Mouse (Mus musculus) heart, embryonic 13.5 days (tissue): ENCODE data around the gene A4gnt. TPM values are rescaled to one million over a fixed set of nuclear protein-coding genes. Genes with fewer than 3 reads are reported as not detected.

Source experiments
- ATAC-seq: fragments of 200-750 bp; cut with Nextera tagmentation; 2 replicates; pipeline ENCODE4 v1.8.0; 2017; ENCODE audit warnings: moderate TSS enrichment; ENCODE audit not compliant: insufficient number of reproducible peaks, low FRiP score, low TSS enrichment; ENCODE audit errors: extremely low read depth
- H3K27ac ChIP-seq: fragments of 300-500 bp; sonication (generic); replicated peaks from 2 replicates; pipeline ENCODE4 v1.5.1; 2015; ENCODE audit warnings: moderate library complexity, mild to moderate bottlenecking, inconsistent platforms
- H3K27me3 ChIP-seq: fragments of 300-500 bp; sonication (generic); replicated peaks from 2 replicates; pipeline ENCODE4 v1.6.1; 2015; ENCODE audit warnings: mild to moderate bottlenecking, inconsistent platforms
- H3K36me3 ChIP-seq: fragments of 300-500 bp; sonication (generic); 2 replicates; pipeline ENCODE4 v1.6.1; 2015; ENCODE audit warnings: mild to moderate bottlenecking, inconsistent platforms
- H3K4me1 ChIP-seq: fragments of 300-500 bp; sonication (generic); 2 replicates; pipeline ENCODE4 v1.6.1; 2015; ENCODE audit warnings: inconsistent platforms
- H3K4me2 ChIP-seq: fragments of 300-500 bp; sonication (generic); 2 replicates; pipeline ENCODE4 v1.6.1; 2015; ENCODE audit warnings: inconsistent platforms, mild to moderate bottlenecking, moderate library complexity
- H3K4me3 ChIP-seq: fragments of 300-500 bp; sonication (generic); 2 replicates; pipeline ENCODE4 v1.5.1; 2015; ENCODE audit warnings: moderate library complexity, mild to moderate bottlenecking, inconsistent platforms
- H3K9ac ChIP-seq: fragments of 300-500 bp; sonication (generic); 2 replicates; pipeline ENCODE4 v1.6.1; 2015; ENCODE audit warnings: inconsistent platforms, mild to moderate bottlenecking, moderate library complexity
- H3K9me3 ChIP-seq: fragments of 300-500 bp; sonication (generic); 2 replicates; pipeline ENCODE4 v1.6.1; 2016; ENCODE audit warnings: inconsistent platforms
- WGBS: fragments of 180-500 bp; shearing (Covaris S2); methylation state at CpG from one replicate; pipeline ENCODE4 v1.1.7; 2015; ENCODE audit warnings: mixed read lengths; 5-methylcytosine and 5-hydroxymethylcytosine counted together
- polyA plus RNA-seq: library from polyadenylated mRNA; unstranded; fragments of >200 nt; fragmentation: Nextera tagmentation; extraction: Ambion mirVana; gene quantifications from 2 replicates; pipeline ENCODE4 v1.2.1, GENCODE M21; 2015

A4gnt gene
- polyA plus RNA-seq, 1 experiment from 2014 or later: not detected

DNA sequence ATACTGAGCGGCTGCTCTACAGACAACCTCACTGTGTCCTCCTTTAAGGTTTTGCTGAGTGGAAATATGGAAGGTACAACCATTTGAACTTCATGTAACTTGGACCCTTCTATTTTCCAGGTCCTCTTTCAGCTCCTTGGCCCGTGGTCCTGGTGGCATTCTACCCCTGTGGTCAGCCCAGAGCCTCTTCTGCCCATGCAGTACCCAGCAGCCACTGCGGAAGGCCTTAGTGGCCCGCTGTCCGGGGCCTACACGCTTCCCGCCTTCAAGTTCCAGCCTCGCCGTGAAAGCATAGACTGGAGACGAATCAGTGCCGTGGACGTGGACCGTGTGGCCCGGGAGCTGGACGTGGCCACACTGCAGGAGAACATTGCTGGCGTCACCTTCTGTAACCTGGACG, 24.9 kb downstream of the A4gnt start:
- Histone ChIP-seq H3K4me3 (no peak overlapping the region), H3K27me3 (no peaks in the 10 kb centered on the region), H3K9me3 (no peaks in the 10 kb centered on the region), H3K4me2 (no peak overlapping the region), H3K9ac (no peak overlapping the region), H3K27ac (no peak overlapping the region), H3K4me1 (peaks cover 16% of the 10 kb centered on the region), H3K36me3 (peaks cover 93% of the 10 kb centered on the region)
- no peak for ATAC-seq
- 87% methylated on average over 17 of the region's 17 CpGs for WGBS

DNA sequence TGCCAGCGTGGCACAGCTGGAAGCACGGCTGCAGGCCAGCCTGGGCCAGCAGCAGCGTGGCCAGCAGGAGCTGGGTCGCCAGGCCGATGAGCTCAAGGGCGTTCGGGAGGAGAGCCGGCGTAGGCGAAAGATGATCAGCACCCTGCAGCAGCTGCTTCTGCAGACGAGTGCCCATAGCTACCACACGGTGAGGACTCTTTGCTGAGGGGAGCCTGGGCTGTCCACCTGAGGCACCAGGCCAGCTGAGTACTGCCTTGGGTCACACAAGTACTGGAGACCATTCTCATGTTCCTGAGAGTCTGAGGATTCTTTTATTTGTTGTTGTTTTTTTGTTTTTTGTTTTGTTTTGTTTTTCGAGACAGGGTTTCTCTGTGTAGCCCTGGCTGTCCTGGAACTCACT, 25.4 kb downstream of the A4gnt start:
- WGBS: 94% methylated on average over 13 of the region's 13 CpGs
- ATAC-seq: no peak
- Histone ChIP-seq H3K27me3 (no peaks in the 10 kb centered on the region), H3K4me3 (no peak overlapping the region), H3K27ac (no peak overlapping the region), H3K36me3 (peaks cover 93% of the 10 kb centered on the region), H3K4me1 (peaks cover 11% of the 10 kb centered on the region; the same call in 1 of the 2 replicates), H3K4me2 (no peak overlapping the region), H3K9ac (no peak overlapping the region), H3K9me3 (no peaks in the 10 kb centered on the region)

DNA sequence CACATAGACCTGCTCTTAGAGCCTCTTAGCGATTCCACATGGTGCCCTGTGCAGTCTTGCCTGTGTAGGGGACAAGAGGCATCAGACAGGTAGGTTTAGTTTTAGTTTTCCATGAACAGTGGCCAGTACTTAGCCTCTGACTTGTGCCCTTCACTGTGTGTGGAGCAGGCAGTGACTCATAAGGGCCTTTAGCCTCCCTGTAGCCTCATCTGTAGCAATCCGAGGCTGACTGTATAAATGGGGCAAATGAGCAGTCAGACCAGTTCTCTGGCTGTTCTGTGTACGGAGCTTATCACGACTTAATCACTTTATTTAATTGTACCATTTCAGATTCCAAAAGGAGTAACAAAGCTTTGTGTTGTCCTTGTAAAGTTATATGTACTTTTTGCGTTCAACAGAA, 27.7 kb downstream of the A4gnt start:
- Histone ChIP-seq H3K4me3 (no peak overlapping the region), H3K27ac (no peak overlapping the region), H3K4me2 (no peak overlapping the region), H3K9ac (no peak overlapping the region), H3K36me3 (peaks cover 88% of the 10 kb centered on the region), H3K4me1 (peaks cover 3% of the 10 kb centered on the region; the same call in 1 of the 2 replicates), H3K27me3 (no peaks in the 10 kb centered on the region), H3K9me3 (no peaks in the 10 kb centered on the region)
- no peak for ATAC-seq
- WGBS: 83% methylated on average over 5 of the region's 5 CpGs

DNA sequence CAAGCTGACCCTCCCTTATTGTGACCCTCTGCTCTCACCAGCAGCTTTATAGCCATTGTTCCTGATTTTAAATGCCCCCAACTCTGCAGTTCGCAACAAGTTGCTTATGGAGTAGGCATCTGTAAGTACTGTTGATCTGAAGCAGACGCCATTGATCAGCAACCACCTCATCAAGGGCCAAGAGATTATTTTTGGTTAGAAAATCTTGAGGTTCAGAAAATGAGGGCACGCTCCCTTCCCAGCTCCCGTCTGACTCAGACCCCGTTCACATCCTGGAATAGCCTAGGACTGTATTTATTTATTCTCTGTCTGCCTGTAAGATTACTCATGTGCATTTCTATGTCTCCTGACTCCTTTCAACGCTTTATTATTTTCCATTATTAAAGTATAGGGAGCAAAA, 33.1 kb downstream of the A4gnt start:
- Histone ChIP-seq H3K9ac (no peak overlapping the region), H3K4me2 (no peak overlapping the region), H3K27ac (no peak overlapping the region), H3K4me3 (no peak overlapping the region), H3K36me3 (peaks cover 89% of the 10 kb centered on the region), H3K4me1 (no peaks in the 10 kb centered on the region), H3K27me3 (no peaks in the 10 kb centered on the region), H3K9me3 (no peaks in the 10 kb centered on the region)
- no peak for ATAC-seq
- WGBS: 80% methylated on average over 6 of the region's 6 CpGs

DNA sequence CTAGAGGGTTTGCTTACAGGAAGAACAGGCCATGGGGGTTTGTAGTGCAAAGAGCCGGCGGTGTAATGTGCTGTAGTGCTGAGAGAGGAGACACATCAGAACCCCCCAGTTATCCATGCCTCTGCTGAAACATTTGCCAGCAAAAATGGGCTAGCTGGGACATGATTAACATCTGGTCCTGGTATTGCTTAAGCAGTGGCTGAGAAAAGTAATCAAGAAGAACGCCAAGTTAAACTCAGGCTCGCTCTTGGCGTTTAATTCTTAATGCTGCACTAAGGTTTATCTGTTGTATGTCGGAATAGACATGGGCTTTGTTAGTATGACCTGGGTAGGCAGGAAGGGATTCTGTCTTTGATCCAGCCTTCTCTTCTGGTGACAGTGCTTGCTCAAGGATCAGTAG, 33.8 kb downstream of the A4gnt start:
- H3K27me3 ChIP-seq: no peaks in the 10 kb centered on the region
- H3K27ac ChIP-seq: no peak overlapping the region
- no peak overlapping the region for H3K4me3 ChIP-seq
- H3K9ac ChIP-seq: no peak overlapping the region
- no peaks in the 10 kb centered on the region for H3K4me1 ChIP-seq
- peaks cover 93% of the 10 kb centered on the region for H3K36me3 ChIP-seq
- WGBS: 86% methylated on average over 6 of the region's 6 CpGs
- H3K9me3 ChIP-seq: no peaks in the 10 kb centered on the region
- no peak for ATAC-seq
- H3K4me2 ChIP-seq: no peak overlapping the region

DNA sequence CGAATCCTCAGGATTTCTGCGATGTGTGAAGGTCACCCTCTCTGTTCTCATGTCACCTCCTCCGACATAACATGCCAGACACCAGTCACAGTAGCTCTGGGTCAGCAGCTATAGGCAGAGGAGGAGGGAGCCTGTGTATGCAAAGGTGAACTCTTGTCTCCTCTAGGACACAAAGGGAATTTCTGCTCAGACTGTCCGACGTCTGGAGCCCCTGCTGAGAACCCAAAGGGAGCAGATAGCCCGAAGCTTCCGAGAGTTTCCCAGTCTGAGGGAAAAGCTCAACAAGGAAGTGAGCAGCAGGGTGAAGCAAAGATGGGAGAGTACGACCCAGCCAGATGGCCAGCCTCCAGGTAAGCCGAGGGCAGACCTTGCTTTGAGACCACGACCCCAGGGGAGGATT, 48.5 kb downstream of the A4gnt start:
- Histone ChIP-seq H3K27ac (no peak overlapping the region; the same call in 1 of the 2 replicates), H3K9ac (peak overlapping the region; percentile 24; the same call in 1 of the 2 replicates), H3K9me3 (no peaks in the 10 kb centered on the region), H3K36me3 (peaks cover 83% of the 10 kb centered on the region), H3K4me1 (peaks cover 17% of the 10 kb centered on the region), H3K27me3 (no peaks in the 10 kb centered on the region), H3K4me3 (no peak overlapping the region), H3K4me2 (no peak overlapping the region)
- ATAC-seq: no peak
- WGBS: 55% methylated on average over 10 of the region's 10 CpGs

DNA sequence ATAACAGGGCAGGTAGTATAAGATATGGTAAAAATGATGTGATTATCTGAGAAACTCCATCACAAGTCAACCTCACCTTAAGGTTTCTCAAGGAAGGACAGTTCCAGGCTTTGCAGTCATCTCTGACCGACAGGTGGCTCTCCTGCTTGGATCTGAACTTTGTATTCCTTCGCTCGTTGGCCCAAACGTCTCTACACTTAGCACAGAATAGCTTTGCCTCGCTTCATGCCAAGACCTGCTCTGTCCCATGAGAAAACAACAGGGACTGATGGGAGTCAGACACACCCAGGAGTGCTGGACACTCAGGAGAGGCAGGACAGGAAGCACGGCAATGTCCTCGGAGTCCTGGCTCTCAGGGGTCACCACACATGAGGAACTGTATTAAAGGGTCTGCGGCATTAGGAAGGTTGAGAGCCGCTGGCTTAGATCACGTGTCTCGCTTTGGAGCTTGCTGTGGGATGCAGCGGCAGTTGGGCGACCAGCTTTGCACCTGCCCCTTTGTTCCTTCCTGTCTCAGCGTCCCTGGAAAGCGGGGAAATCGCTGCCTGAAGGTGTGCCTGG, 49.4 kb downstream of the A4gnt start:
- Histone ChIP-seq H3K9ac (no peak overlapping the region; the same call in 1 of the 2 replicates), H3K36me3 (peaks cover 83% of the 10 kb centered on the region), H3K9me3 (no peaks in the 10 kb centered on the region), H3K4me1 (peaks cover 17% of the 10 kb centered on the region), H3K27me3 (no peaks in the 10 kb centered on the region), H3K4me2 (no peak overlapping the region), H3K27ac (peak overlapping the region; percentile 50), H3K4me3 (no peak overlapping the region)
- 69% methylated on average over 16 of the region's 16 CpGs for WGBS
- no peak for ATAC-seq

DNA sequence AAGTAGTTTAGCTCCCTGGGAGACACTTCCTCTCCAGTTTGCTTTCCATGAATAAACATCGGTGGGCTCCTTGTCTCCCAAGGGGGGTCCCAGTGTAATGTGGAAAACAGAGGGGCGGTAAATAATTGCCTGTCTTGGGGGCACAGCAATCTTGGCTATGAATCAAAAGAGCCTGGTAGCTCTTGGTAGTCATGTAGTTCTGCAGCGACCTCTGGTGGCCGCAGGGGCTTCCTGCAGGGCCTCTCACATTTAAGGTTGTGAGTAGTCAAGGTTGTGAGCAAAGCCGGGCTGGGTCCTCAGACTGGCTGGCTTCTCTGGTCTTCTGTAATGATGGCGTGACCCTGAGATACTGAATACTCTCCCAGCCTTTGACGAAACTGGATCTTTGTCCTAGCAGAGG, 50.1 kb downstream of the A4gnt start:
- peak overlapping the region; percentile 50; the same call in 1 of the 2 replicates for H3K27ac ChIP-seq

DNA sequence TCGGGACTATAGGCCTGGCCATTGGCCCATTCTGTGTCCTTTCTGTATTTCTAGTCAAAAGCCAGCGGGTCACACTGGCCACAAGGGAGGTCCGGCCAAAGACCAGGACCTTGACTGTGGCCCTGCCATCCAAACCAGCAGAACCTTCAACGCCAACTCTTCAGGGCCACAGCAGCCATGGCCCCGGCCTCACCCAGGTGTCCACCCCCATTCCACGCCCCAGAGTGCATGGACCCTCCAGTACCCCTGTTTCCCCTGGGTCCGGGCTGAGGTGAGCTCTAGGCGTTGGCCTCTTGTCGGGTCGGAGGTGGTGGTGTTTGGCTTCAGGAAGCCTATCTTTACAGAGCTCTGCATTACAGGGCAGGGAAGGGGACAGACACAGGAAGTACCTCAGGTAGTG, 50.6 kb downstream of the A4gnt start:
- no peak; the same call in 1 of the 2 replicates for ATAC-seq
- no peaks in the 10 kb centered on the region for H3K27me3 ChIP-seq
- H3K4me2 ChIP-seq: no peak overlapping the region
- no peaks in the 10 kb centered on the region for H3K9me3 ChIP-seq
- peaks cover 17% of the 10 kb centered on the region for H3K4me1 ChIP-seq
- no peak overlapping the region for H3K4me3 ChIP-seq
- peaks cover 86% of the 10 kb centered on the region for H3K36me3 ChIP-seq
- H3K9ac ChIP-seq: no peak overlapping the region
- no peak overlapping the region for H3K27ac ChIP-seq
- WGBS: 85% methylated on average over 10 of the region's 10 CpGs

More for the DNA sequence above, 50.1 kb downstream of the A4gnt start:
- peaks cover 17% of the 10 kb centered on the region for H3K4me1 ChIP-seq
- H3K9me3 ChIP-seq: no peaks in the 10 kb centered on the region
- H3K4me3 ChIP-seq: no peak overlapping the region
- no peak overlapping the region; the same call in 1 of the 2 replicates for H3K9ac ChIP-seq
- ATAC-seq: no peak
- H3K27me3 ChIP-seq: no peaks in the 10 kb centered on the region
- peaks cover 83% of the 10 kb centered on the region for H3K36me3 ChIP-seq
- WGBS: 29% methylated on average over 7 of the region's 7 CpGs
- no peak overlapping the region for H3K4me2 ChIP-seq

DNA sequence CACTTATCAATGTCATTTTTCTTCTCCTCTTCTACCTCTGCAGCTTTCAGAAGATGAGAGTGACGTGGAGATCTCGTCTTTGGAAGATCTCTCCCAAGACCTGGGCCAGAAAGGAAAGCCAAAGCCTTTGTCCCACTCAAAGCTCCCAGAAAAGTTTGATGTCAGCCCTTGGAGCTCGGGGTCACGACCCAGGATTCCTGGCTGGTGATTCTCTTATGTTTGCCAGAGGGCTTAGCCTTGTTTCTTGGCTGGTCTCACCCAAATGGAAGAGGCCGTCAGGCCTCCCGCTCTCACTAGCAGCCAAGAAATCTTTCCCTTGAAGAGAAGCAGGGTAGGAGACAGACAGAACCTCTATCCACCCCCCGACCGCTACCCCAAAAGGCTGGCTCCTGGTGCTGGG, 55.3 kb downstream of the A4gnt start:
- H3K9ac ChIP-seq: no peak overlapping the region
- WGBS: 75% methylated on average over 8 of the region's 8 CpGs
- no peak for ATAC-seq
- H3K36me3 ChIP-seq: peaks cover 81% of the 10 kb centered on the region
- no peak overlapping the region for H3K4me3 ChIP-seq
- H3K4me2 ChIP-seq: no peak overlapping the region
- H3K4me1 ChIP-seq: no peaks in the 10 kb centered on the region
- H3K9me3 ChIP-seq: peaks cover 3% of the 10 kb centered on the region; the same call in 1 of the 2 replicates
- no peak overlapping the region for H3K27ac ChIP-seq
- H3K27me3 ChIP-seq: no peaks in the 10 kb centered on the region

DNA sequence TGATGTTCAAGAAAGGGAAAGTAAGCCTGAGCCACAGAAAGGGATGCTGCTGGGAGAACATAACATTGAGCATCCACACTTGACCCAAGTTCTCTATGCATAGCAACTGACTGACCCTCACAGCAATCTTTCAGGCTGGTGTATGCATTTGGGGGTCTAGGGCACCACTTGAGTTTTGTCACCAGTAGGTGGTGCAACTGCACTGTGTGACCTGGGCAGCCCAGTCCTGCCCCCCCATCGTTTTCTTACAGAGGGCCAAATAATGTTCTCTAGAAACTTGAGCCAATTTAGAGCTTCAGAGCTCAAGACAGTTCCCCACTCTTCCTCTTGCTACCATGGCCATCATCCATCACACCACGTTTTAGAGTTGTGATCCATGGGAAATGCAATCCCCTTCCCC, 59.3 kb downstream of the A4gnt start:
- H3K4me1 ChIP-seq: no peaks in the 10 kb centered on the region
- 42% methylated on average over 2 of the region's 2 CpGs for WGBS
- peaks cover 3% of the 10 kb centered on the region; the same call in 1 of the 2 replicates for H3K9me3 ChIP-seq
- no peak overlapping the region for H3K27ac ChIP-seq
- H3K36me3 ChIP-seq: peaks cover 49% of the 10 kb centered on the region
- H3K27me3 ChIP-seq: no peaks in the 10 kb centered on the region
- no peak overlapping the region for H3K9ac ChIP-seq
- ATAC-seq: no peak
- H3K4me3 ChIP-seq: no peak overlapping the region
- no peak overlapping the region for H3K4me2 ChIP-seq
